Mouse (Mus musculus) right cerebral cortex, postnatal 4 days (tissue): Measurements from ENCODE around the gene Trim8.

ENCODE experiments used
- DNase-seq: peaks from one replicate; pipeline ENCODE4 v3.0.0-alpha.2; 2022

Trim8 gene

GRCm38 (mm10) chr19:46505646-46506371, 4.3 kb downstream of the Trim8 start:
- no peak for DNase-seq

GRCm38 (mm10) chr19:46506372-46506717, 4.8 kb downstream of the Trim8 start:
- DNase-seq, result no peak

- no peak for DNase-seq
Measured at GRCm38 (mm10) chr19:46507181-46507581, 5.7 kb downstream of the Trim8 start.

- no peak for DNase-seq
Measured at GRCm38 (mm10) chr19:46507806-46508205, 6.3 kb downstream of the Trim8 start.

- DNase-seq, result no peak
Measured at GRCm38 (mm10) chr19:46508738-46509137, 7.2 kb downstream of the Trim8 start.

GRCm38 (mm10) chr19:46509202-46509601, 7.7 kb downstream of the Trim8 start:
- DNase-seq, result no peak

GRCm38 (mm10) chr19:46509736-46510135, 8.2 kb downstream of the Trim8 start:
- no peak for DNase-seq

- no peak for DNase-seq
Measured at GRCm38 (mm10) chr19:46510401-46510800, 8.9 kb downstream of the Trim8 start.

- DNase-seq, result no peak
Measured at GRCm38 (mm10) chr19:46510824-46511223, 9.3 kb downstream of the Trim8 start.

GRCm38 (mm10) chr19:46511263-46511662, 9.8 kb downstream of the Trim8 start:
- no peak for DNase-seq

- no peak for DNase-seq
Measured at GRCm38 (mm10) chr19:46514387-46514786, 12.9 kb downstream of the Trim8 start.

- no peak for DNase-seq
Measured at GRCm38 (mm10) chr19:46515287-46515821, 13.9 kb downstream of the Trim8 start.

- no peak for DNase-seq
Measured at GRCm38 (mm10) chr19:46516667-46517528, 15.4 kb downstream of the Trim8 start.

GRCm38 (mm10) chr19:46517529-46518351, 16.2 kb downstream of the Trim8 start:
- no peak for DNase-seq

GRCm38 (mm10) chr19:46518352-46518787, 16.9 kb downstream of the Trim8 start:
- no peak for DNase-seq

GRCm38 (mm10) chr19:46518828-46519621, 17.5 kb downstream of the Trim8 start:
- no peak for DNase-seq

- DNase-seq, result no peak
Measured at GRCm38 (mm10) chr19:46521698-46522097, 20.2 kb downstream of the Trim8 start.

- DNase-seq, result no peak
Measured at GRCm38 (mm10) chr19:46522433-46523044, 21.0 kb downstream of the Trim8 start.

- no peak for DNase-seq
Measured at GRCm38 (mm10) chr19:46523131-46523479, 21.6 kb downstream of the Trim8 start.

GRCm38 (mm10) chr19:46523480-46524151, 22.1 kb downstream of the Trim8 start:
- peak; percentile 59 for DNase-seq

- DNase-seq, result no peak
Measured at GRCm38 (mm10) chr19:46524152-46524544, 22.6 kb downstream of the Trim8 start.
